Mouse (Mus musculus) c-Kit-negative CD71-positive TER-119-positive erythroid progenitor cells, embryonic 14.5 days (primary cell): ENCODE results near the gene Tubgcp2.

ENCODE experiments used
- DNase-seq: peaks from one replicate; pipeline ENCODE4 v3.0.0-alpha.2; 2013; ENCODE audit warnings: low read depth, low spot score

Tubgcp2 gene

DNA sequence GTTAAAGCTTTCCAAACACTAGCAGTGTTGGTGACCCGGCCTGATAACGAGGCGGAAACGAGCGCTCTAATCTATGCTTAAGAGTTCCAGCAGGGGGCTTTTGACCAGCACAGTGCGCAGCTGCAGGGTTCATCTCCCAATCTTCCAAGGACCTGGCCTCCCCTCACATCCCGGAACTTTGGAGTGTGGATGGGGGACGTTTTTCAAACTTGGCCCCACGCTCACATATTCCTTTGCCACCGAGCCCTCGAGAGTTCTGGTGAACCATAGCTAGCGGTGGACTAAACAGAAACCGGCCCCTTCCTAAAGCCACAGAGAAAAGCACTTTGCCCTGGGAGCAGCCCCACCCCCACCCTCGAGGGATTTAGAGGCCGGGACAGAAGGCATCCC lies 86.6 kb downstream of the Tubgcp2 start:
- no peak for DNase-seq

GRCm38 (mm10) chr7:139946032-139946431 lies 90.4 kb downstream of the Tubgcp2 start:
- DNase-seq = no peak
